In genomic region chr1:164114947-164115493, GRCm38 (mm10) we compare ENCODE assay signal across 23 mouse cellular contexts. TPM values are rescaled to one million over a fixed set of nuclear protein-coding genes. Genes with fewer than 3 reads are reported as not detected.
DNase-seq lines count a peak whose midpoint lies in the region; TF ChIP-seq lines count a peak whose summit lies in the region.
"Had no signal": no experiment of that assay in that cellular context is flagged by ENCODE, and none has a peak within 500 bp of the region (broad histone marks: within the 10 kb centered on the region; RNA-seq: fewer than 3 reads in every experiment).

TSS of gene Selp (plus strand) at chr1:164115264.

- no peak within 1 kb of the TSS for H3K4me3 ChIP-seq in myocyte
- H3K4me3 ChIP-seq: embryonic facial prominence, embryonic 10.5 days; forebrain, embryonic 13.5 days; hindbrain, embryonic 12.5 days; midbrain, embryonic 10.5 days had no signal

- peak; percentile 10 for DNase-seq in adrenal gland, postnatal 10 days
- no peak for DNase-seq in adrenal gland, postnatal 25 days
- peak; percentile 53 for DNase-seq in kidney, postnatal 10 days
- DNase-seq in kidney, adult 9 months: no peak
- DNase-seq in fibroblast of lung, adult 2 months (ENCODE audit: low read depth): peak; percentile 36
- no peak for DNase-seq in lung, adult 18-20 months
- DNase-seq in cerebellum, adult 8-10 months: no peak
- DNase-seq: cerebellum, adult 18-20 months; heart, postnatal 14 days; layer of hippocampus, postnatal 36 days; left cerebral cortex, postnatal 4 days; liver, postnatal 0 days; lung, postnatal 14 days; right cerebral cortex, adult 18-20 months had no signal

- no peak within 1 kb of the TSS for H3ac ChIP-seq in myocyte (ENCODE audit: control insufficient read depth, insufficient read length)

- no peaks in the 10 kb centered on the region for H3K79me2 ChIP-seq in myocyte (ENCODE audit: control insufficient read depth, insufficient read depth)

- H3K36me3 ChIP-seq in myocyte (ENCODE audit: control insufficient read depth, insufficient read depth): no peaks in the 10 kb centered on the region
- H3K36me3 ChIP-seq: embryonic facial prominence, embryonic 10.5 days; hindbrain, embryonic 12.5 days; midbrain, embryonic 10.5 days had no signal

- no peaks in the 10 kb centered on the region for H3K27me3 ChIP-seq in myocyte (ENCODE audit: control insufficient read depth, insufficient read depth, insufficient read length)
- H3K27me3 ChIP-seq: CH12.LX; forebrain, embryonic 13.5 days; hindbrain, embryonic 12.5 days had no signal

- TF ChIP-seq POLR2A in myocyte (IDR thresholded peaks at IDR 0.05; ENCODE audit: insufficient read length, low read depth): no peak

- peak within 1 kb of the TSS; percentile 45 for H3K4me2 ChIP-seq in myocyte (ENCODE audit: low read depth)
- H3K4me2 ChIP-seq: forebrain, embryonic 13.5 days; heart, embryonic 11.5 days; hindbrain, embryonic 12.5 days had no signal

TF ChIP-seq in myocyte, 11 proteins besides CTCF, POLR2A, EP300 and RAD21:
- TF ChIP-seq MYOG (IDR thresholded peaks at IDR 0.05; ENCODE audit: control insufficient read depth in 1 of 3, insufficient read depth in 1 of 3, insufficient read length in 2 of 3, low read depth in 2 of 3) (no peak), POLR2AphosphoS2 (IDR thresholded peaks at IDR 0.05; ENCODE audit: insufficient read length, low read depth) (no peak), REST (IDR thresholded peaks at IDR 0.05; ENCODE audit: insufficient read depth, insufficient read length) (no peak), MAX (IDR thresholded peaks at IDR 0.05; ENCODE audit: low read depth) (no peak), MYOD1 (IDR thresholded peaks at IDR 0.05; ENCODE audit: control insufficient read depth in 1 of 3, insufficient read length in 2 of 3, low read depth in 2 of 3) (no peak), TCF3 (IDR thresholded peaks at IDR 0.05; ENCODE audit: insufficient read length, low read depth) (no peak), SRF (IDR thresholded peaks at IDR 0.05; ENCODE audit: control insufficient read depth, insufficient read length, low read depth) (no peak), USF1 (IDR thresholded peaks at IDR 0.05; ENCODE audit: low read depth) (no peak), TCF12 (IDR thresholded peaks at IDR 0.05; ENCODE audit: insufficient read depth, poor library complexity, severe bottlenecking) (no peak), E2F4 (IDR thresholded peaks at IDR 0.05; ENCODE audit: insufficient read depth) (no peak), CEBPB (IDR thresholded peaks at IDR 0.05; ENCODE audit: insufficient read depth, poor library complexity, severe bottlenecking) (no peak)
TF ChIP-seq in myocyte: peak in this region for 0.

RNA-seq across cellular contexts. Expression of gene Selp, which starts in this region (rescaled TPM):
- total RNA-seq in adrenal gland, postnatal 10 days (2021): 1 to 10 TPM; 1.4 to 2.0 TPM
- 0.38 and 0.39 TPM in 2 replicates for total RNA-seq in adrenal gland, postnatal 25 days (2021)
- polyA plus RNA-seq in myocyte (2012; fragmentation: generic; extraction: Trizol): 0.14 TPM
- total RNA-seq: MEL; midbrain, postnatal 0 days had no signal
- polyA plus RNA-seq: embryonic facial prominence, embryonic 10.5 days; forebrain, embryonic 13.5 days; hindbrain, embryonic 12.5 days; midbrain, embryonic 10.5 days; midbrain, postnatal 0 days had no signal

Comparison
In these comparisons a context has a peak if more than half of its experiments do, and no peak if none do; other contexts are left out.
1. DNase-seq: peak in adrenal gland, postnatal 10 days (single experiment), kidney, postnatal 10 days (single experiment) and fibroblast of lung, adult 2 months (single experiment); none in adrenal gland, postnatal 25 days (single experiment), kidney, adult 9 months (single experiment), lung, adult 18-20 months (0 of 2) and cerebellum, adult 8-10 months (single experiment).